Mouse (Mus musculus): ENCODE data around the gene Pex10.

GRCm38 (mm10) chr4:155095967-155096366 is 29.2 kb downstream of the Pex10 start:
- TF ChIP-seq POLR2A (IDR thresholded peaks at IDR 0.05; ENCODE audit: borderline replicate concordance, low read depth, low read length) (no peak), CTCF (IDR thresholded peaks at IDR 0.05; ENCODE audit: low read depth, low read length) (no peak)

All from bone marrow macrophage, adult 2 months (primary cell).